Mouse (Mus musculus): ENCODE data around the gene Lrrn2.
"Not testable (repeated sequence)": the region's sequence is repeated elsewhere in the genome, so short reads cannot be mapped to it uniquely, and the experiment has no call there.

Lrrn2 gene

DNA sequence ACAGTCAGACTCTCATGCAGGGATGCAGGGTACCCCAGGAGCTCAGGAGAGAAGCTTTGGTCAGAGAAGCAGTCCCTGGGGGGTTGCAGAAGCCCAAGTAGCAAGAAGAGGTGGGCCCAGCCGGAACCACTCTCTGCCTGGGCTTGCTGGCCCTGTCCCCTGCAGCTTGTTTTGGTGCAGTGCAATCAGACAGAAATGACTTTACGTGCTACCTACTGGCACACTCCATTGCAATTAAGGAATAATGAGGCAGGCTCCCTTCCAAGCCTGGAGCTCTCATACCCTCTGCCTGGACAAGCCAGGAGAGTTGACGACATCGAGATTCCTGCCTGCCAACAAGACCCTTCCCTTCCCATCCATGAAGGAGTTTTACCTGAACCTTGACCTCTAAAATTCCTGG is 50.2 kb downstream of the Lrrn2 start:
- no peak for DNase-seq (ENCODE audit: low read depth, low spot score)

DNA sequence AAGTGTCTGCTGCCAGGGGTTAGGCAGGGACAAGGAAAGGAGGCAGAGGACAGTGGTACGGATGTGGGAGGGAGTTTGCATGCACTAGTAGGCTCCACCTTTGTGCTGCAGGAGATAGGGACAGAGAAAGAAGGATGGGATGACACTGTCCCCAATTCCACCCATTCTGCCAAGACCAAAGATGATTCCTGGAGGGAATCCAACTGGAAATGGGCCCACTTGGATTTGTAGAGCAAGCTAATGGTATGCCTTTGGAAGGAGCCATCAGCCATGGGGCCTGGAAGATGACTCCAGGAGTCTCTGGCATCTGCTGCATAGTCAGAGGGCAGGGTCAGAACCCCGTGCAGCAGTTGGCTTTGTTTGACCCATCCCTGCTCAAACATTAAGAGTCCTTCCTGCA is 52.3 kb downstream of the Lrrn2 start:
- no peak for DNase-seq (ENCODE audit: low read depth, low spot score)

DNA sequence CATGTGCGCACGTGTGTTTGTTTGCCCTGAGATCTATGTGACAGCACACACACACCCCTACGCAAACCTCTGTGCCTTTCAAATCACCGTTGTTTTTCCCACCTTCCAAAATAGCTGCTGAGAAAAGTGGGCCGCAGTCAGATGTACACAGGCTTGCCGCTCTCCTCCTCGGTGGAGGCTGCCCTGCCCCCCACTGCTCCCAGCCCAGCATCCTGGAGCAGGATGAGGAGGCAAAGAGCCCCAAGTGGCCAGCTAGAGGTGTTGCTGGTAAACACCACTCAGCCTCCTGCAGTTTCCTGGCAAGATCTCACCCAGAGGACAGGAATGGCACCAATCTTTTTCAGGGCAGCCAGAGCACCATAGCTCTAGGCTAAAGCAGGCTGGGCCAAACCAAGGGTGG is 54.8 kb downstream of the Lrrn2 start:
- DNase-seq (ENCODE audit: low read depth, low spot score), result peak; percentile 58

DNA sequence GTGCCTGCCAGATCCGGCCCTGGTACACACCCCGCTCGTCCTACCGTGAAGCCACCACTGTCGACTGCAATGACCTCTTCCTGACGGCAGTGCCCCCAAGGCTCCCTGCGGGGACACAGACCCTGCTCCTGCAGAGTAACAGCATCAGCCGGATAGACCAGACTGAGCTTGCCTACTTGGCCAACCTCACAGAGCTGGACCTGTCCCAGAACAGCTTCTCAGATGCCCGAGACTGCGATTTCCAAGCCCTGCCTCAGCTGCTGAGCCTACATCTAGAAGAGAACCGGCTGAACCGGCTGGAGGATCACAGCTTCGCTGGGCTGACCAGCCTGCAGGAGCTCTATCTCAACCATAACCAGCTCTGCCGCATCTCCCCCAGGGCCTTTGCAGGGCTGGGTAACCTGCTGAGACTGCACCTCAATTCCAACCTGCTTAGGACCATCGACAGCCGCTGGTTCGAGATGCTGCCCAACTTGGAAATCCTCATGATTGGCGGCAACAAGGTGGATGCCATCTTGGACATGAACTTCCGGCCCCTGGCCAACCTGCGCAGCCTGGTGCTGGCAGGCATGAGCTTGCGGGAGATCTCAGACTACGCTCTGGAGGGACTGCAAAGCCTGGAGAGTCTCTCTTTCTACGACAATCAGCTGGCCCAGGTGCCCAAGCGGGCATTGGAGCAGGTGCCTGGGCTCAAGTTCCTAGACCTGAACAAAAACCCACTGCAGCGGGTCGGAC is 57.4 kb downstream of the Lrrn2 start:
- no peak for DNase-seq (ENCODE audit: low read depth, low spot score)

DNA sequence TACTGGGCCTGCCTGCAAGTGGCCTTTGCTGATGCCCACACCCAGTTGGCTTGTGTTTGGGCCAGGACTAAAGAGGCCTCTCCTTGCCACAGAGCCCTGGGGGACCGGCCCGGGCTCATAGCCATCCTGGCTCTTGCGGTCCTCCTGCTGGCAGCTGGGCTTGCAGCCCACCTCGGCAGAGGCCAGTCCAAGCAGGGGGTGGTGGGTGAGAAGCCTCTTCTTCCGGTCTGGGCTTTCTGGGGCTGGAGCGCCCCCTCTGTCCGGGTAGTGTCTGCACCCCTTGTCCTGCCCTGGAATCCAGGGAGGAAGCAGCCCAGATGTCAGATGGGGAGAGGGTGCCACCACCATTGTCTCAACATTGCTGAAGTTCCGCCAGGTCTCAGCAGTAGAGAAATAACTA is 58.9 kb downstream of the Lrrn2 start:
- no peak for DNase-seq (ENCODE audit: low read depth, low spot score)

DNA sequence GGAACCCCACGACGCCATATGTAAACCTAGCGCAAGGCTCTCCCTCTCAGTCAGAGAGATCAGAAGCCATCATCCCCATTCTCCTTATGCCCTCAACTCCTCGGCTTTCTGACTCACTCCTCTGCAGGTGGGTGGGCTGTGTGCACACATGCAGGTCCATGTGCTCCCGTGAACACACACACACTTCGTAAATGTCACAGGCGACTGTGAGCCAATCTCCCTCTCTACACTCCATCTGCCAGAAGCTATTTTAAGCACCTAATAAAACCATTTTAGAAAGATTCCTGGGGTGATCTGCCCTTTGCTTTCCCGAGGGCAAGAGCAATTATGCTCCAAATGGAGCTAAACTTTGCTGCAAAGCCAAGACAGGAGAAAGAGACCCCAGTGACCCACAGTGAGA is 65.8 kb downstream of the Lrrn2 start:
- no peak for DNase-seq (ENCODE audit: low read depth, low spot score)

DNA sequence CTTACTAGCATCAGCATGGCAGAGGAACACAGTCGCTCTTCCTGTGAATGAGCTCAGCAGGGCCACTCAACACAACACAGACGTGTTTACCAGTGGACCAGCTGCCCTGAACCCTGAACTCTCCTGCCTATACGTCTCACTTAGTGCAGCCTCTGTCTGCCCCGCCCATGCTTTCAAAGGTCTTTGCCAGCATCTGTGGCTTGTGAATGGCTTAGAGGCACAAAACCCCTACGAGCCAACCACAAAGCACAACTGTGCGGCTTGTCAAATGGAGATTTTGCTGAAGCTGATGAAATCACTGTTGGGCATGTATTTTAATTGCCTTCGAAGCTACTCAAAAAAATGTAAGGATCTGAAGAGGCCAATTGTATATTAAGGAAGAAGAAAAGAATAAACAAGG is 67.7 kb downstream of the Lrrn2 start:
- no peak for DNase-seq (ENCODE audit: low read depth, low spot score)

DNA sequence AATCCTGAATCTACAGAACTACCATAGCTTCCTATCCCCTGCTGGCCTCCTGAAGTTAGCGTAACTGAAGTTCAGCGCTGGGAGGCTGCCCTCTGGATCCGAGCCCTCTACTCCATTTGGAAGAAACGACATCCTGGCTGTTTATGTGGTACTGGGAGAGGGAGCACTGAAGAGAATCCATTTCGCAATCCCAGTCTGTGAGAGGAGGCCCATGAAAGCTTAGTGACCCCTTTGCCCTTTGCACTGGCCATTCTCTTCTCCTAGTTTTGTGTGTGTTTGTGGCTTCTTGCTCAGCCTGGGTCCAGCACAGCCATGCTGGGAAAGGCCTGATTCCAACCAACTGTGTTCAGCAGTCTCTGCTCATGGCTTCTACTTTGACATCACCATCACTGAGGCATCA is 76.7 kb downstream of the Lrrn2 start:
- no peak for DNase-seq (ENCODE audit: low read depth, low spot score)

DNA sequence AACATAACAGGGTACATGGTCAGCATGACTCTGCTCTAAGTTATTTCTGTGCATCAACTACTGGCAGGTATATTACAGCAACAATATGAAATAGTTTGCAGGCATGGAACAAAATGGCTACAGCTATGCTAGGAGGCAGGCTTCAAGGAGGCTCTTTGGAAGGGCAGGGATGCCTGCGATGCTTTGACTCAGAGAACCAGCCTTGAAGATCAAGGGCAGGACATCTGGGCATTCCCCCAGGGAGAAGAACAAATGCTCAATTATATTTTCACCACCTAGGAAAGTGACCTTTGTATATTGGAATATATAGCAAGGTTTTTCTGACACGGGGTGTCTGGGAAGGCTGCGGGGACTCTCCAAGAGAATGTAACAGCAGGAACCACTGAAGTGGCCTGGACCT is 81.7 kb downstream of the Lrrn2 start:
- DNase-seq (ENCODE audit: low read depth, low spot score), result no peak

DNA sequence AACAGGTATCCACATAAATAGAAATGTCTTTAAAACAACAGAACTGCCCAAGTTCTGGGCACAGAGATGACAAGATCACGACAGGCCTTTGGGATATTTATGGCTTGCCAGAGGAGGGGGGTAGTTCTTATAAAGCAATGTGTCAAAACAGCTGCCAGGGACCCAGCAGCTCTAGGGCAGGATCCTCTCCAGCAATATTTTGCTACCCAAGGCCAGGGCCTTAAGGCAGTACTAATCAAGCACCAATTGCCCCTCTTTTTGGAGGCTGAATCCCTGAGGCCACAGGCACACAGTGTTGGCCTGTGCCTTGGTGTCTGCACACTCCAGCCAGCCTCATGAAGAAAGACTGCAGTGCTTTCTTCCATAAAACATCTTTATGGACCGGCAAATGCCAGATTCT is 84.0 kb downstream of the Lrrn2 start:
- DNase-seq (ENCODE audit: low read depth, low spot score), result no peak

DNA sequence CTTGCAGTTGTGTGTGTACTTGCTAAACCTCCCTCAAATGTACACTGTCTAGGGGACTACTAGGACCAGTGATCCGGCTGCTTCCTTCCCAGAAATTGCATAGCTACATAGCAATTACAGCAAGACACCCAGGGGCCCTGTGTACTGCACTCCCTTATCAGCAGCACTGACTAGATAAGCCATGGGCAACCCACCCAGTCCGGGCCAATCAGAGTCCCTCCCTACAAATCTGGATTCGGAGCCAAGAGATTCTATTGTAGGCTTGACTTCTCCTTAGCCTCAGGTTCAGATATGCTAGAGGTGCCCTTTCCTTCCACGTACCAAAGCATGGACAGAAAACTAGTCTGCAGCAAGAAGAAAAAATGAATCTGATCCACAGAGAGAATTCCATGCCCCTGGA is 84.6 kb downstream of the Lrrn2 start:
- no peak for DNase-seq (ENCODE audit: low read depth, low spot score)

DNA sequence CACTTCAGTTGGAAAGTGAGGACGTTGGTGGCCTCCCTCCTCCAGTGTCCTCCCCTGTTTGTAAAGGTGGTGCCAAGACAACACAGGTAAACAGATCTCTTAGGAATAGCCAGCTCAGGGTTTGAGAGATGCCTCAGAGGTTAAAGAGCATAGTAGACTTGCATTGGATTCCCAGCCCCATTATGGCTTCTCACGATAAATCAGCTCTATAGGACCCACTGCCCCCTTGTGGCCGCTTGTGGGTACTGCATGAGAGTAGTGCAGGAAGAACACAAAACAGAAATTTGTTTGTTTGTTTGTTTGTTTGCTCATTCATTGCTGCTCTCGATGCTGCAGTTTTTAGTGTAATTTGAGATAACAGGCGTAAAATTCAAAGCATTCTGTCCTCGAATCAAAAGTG is 88.6 kb downstream of the Lrrn2 start:
- peak; percentile 54 for DNase-seq (ENCODE audit: low read depth, low spot score)

DNA sequence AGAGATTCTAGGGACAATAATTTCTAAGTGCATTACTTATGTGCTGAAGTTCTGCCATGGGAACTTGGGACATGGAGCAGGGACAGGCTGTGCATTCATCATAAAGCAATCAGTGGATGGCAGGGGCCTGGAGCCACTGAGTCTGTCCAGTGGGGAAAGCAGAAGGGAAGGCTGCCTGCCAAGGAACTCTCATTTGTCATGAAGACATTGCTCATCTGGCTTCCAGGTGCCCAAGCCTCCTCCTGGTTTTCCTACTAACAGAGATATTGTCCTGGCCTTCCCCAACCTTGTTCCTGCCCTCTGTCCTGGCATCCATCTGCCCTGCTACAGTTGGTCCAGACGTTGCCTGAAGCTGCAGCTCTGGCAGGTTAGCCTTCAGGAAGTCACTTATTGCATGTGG is 97.3 kb downstream of the Lrrn2 start:
- DNase-seq (ENCODE audit: low read depth, low spot score), result no peak

DNA sequence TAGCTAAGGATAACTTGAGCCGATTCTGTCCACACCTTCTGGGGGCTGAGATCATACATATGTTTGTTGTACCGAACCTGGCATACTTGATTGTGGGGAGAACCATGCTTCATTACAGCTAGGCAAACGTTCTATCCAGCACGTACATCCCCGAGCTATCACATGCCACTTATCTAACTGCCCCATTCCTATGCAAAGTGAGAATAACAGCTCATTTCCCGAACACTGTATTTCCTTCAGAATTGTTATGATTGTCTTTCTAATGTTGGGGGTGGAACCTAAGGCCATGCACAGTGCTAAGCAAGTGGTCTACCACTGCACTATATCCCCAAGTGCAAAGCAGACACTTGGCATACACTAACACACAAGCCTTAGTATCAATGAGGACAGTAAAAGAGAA is 101.2 kb downstream of the Lrrn2 start:
- no peak for DNase-seq (ENCODE audit: low read depth, low spot score)

DNA sequence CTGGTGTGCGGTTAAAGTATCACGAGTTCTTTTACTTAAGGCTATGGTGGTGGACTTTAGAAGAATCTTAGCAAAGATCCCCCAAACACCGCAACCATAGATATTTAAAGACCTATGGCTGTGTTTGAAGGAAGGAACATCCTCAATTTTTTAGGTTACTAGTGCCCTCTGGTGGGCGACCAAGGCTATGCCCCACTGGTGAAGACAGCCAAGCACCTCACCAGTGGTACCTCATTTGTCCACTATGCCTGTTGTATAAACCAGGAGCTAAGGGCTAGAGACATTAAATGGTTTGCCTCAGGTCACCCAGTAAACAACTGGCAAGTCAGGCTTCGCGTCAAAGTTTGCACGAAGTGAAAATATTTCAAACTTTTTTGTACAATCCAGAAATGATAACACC is 102.7 kb downstream of the Lrrn2 start:
- DNase-seq (ENCODE audit: low read depth, low spot score), result peak; percentile 82

DNA sequence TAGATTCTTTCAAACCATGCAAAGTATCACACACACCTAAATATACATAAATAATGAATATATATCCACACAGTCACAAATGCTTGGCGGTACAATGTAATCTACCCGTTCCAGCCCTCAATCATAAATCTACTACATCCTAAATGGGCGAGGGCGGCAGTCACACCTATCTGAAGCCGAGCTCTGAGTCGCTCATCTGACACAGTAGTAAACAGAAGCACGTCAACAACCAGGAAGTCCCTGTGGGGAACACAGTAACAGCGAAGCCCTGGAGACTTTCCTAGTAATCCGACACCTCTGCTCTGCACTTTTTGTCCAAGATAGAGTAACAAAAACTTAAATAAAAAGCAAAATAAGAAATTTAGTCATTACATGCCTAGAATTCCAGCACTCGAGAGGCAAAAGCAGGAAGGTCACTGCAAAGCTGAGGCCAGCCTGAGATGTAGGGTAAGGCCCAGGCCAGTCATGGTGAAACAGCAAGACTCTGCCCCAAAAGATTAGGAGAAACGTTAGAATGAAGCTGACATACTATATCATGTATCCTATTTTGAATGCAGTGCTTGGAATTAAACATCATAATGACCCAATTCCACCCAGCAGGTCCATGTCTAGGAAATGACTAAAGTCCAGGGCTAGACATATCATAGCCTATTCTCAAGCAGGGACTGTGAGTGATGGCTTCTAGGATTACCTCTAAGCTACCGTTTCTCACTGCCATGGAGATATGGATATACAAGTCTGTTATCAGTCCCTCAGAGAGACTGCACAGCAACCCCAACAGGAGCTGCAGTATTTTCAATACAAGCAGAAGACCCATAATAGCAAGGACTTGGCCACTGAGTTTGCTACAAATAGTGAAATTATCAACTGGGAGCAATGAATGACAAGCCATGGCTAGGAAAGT is 108.7 kb downstream of the Lrrn2 start:
- DNase-seq (ENCODE audit: low read depth, low spot score), result not testable (repeated sequence)
